Mouse (Mus musculus): Measurements from ENCODE around the gene Dcun1d1.

The Dcun1d1 gene

GRCm38 (mm10) chr3:35929831-35930230, 7.4 kb downstream of the Dcun1d1 start:
- DNase-seq (ENCODE audit: low spot score) = no peak

GRCm38 (mm10) chr3:35929406-35929805, 7.8 kb downstream of the Dcun1d1 start:
- DNase-seq (ENCODE audit: low spot score) = no peak

GRCm38 (mm10) chr3:35925852-35926251, 11.4 kb downstream of the Dcun1d1 start:
- DNase-seq (ENCODE audit: low spot score) = no peak

GRCm38 (mm10) chr3:35924007-35924406, 13.2 kb downstream of the Dcun1d1 start:
- DNase-seq (ENCODE audit: low spot score) = no peak

- no peak for DNase-seq (ENCODE audit: low spot score)
Observed at GRCm38 (mm10) chr3:35923495-35923894, 13.8 kb downstream of the Dcun1d1 start.

GRCm38 (mm10) chr3:35922522-35922921, 14.7 kb downstream of the Dcun1d1 start:
- no peak for DNase-seq (ENCODE audit: low spot score)

- DNase-seq (ENCODE audit: low spot score) = no peak
Observed at GRCm38 (mm10) chr3:35918229-35918628, 19.0 kb downstream of the Dcun1d1 start.

- no peak for DNase-seq (ENCODE audit: low spot score)
Observed at GRCm38 (mm10) chr3:35908982-35909680, 28.1 kb downstream of the Dcun1d1 start.

GRCm38 (mm10) chr3:35900555-35901204, 36.6 kb downstream of the Dcun1d1 start:
- no peak for DNase-seq (ENCODE audit: low spot score)

GRCm38 (mm10) chr3:35899109-35899508, 38.1 kb downstream of the Dcun1d1 start:
- no peak for DNase-seq (ENCODE audit: low spot score)

GRCm38 (mm10) chr3:35897900-35898299, 39.3 kb downstream of the Dcun1d1 start:
- no peak for DNase-seq (ENCODE audit: low spot score)

- no peak for DNase-seq (ENCODE audit: low spot score)
Observed at GRCm38 (mm10) chr3:35893156-35893555, 44.1 kb downstream of the Dcun1d1 start.

- DNase-seq (ENCODE audit: low spot score) = no peak
Observed at GRCm38 (mm10) chr3:35891123-35891522, 46.1 kb downstream of the Dcun1d1 start.

- no peak for DNase-seq (ENCODE audit: low spot score)
Observed at GRCm38 (mm10) chr3:35889531-35889930, 47.7 kb downstream of the Dcun1d1 start.

GRCm38 (mm10) chr3:35883267-35883666, 54.0 kb downstream of the Dcun1d1 start:
- no peak for DNase-seq (ENCODE audit: low spot score)

GRCm38 (mm10) chr3:35849326-35849725, 87.9 kb downstream of the Dcun1d1 start:
- no peak for DNase-seq (ENCODE audit: low spot score)
